Mouse (Mus musculus): ENCODE data around the gene Nop16. TPM values are rescaled to one million over a fixed set of nuclear protein-coding genes. Genes with fewer than 3 reads are reported as not detected.

Gene Nop16
- total and polyA plus RNA-seq, 3 experiments, result 65.1 to 76.0 (median 65.7) TPM

GRCm38 (mm10) chr13:54603501-54603900, 13.6 kb upstream of the Nop16 start:
- Histone ChIP-seq H3K27me3 (ENCODE audit: insufficient read depth, low read length) (no peaks in the 10 kb centered on the region), H3K9me3 (replicated peaks) (no peaks in the 10 kb centered on the region), H3K4me3 (ENCODE audit: low read depth, low read length) (no peak overlapping the region), H3K36me3 (replicated peaks) (peaks cover 74% of the 10 kb centered on the region), H3K4me1 (ENCODE audit: insufficient read depth, low read depth, low read length) (peaks cover 5% of the 10 kb centered on the region; the same call in 1 of the 2 replicates)
- TF ChIP-seq GATA1 (IDR thresholded peaks at IDR 0.05; ENCODE audit: borderline replicate concordance, low read length) (no peak), TAL1 (conservative IDR thresholded peaks at IDR 0.05; ENCODE audit: low read depth, low read length) (no peak), GATA2 (IDR thresholded peaks at IDR 0.05; ENCODE audit: borderline replicate concordance, low read depth, low read length) (no peak), POLR2AphosphoS5 (IDR thresholded peaks at IDR 0.05; ENCODE audit: insufficient replicate concordance, low read depth, low read length) (no peak), CTCF (IDR thresholded peaks at IDR 0.05; ENCODE audit: low read depth, low read length) (no peak)
- ATAC-seq (ENCODE audit: extremely low read depth, insufficient number of reproducible peaks, low FRiP score, poor library complexity, severe bottlenecking), result no peak
- DNase-seq (ENCODE audit: low spot score), result no peak

DNA sequence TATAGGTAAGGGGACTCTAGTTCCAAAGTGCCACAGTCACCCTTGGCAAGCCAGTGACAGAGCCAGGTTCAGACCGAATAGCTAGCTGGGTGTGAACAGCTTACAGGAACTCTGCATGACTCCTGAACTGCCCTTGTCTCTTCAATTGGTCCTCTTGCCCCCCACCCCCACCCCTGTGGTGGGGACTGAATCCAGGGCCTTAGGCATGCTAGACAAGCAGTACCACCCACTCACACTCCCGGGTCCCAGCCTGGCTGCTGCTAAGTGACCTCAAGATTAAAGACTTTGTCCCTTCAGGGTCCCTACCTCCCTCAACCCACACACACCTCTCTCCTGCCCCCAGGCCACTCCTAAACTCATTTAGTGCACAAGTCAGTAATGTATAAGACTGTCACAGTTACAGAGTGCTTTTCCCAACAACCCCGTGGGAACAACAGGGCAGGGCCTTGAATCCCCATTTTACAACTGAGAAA, 12.8 kb upstream of the Nop16 start:
- H3K4me1 ChIP-seq (ENCODE audit: insufficient read depth, low read depth, low read length), result peaks cover 5% of the 10 kb centered on the region; the same call in 1 of the 2 replicates
- H3K4me3 ChIP-seq (ENCODE audit: low read depth, low read length), result no peak overlapping the region
- no peak for ATAC-seq (ENCODE audit: extremely low read depth, insufficient number of reproducible peaks, low FRiP score, poor library complexity, severe bottlenecking)
- no peaks in the 10 kb centered on the region for H3K9me3 ChIP-seq (replicated peaks)
- DNase-seq (ENCODE audit: low spot score), result no peak
- no peaks in the 10 kb centered on the region for H3K27me3 ChIP-seq (ENCODE audit: insufficient read depth, low read length)
- peaks cover 80% of the 10 kb centered on the region for H3K36me3 ChIP-seq (replicated peaks)
- no peak for TF ChIP-seq TAL1 (conservative IDR thresholded peaks at IDR 0.05; ENCODE audit: low read depth, low read length)
- no peak for TF ChIP-seq POLR2AphosphoS5 (IDR thresholded peaks at IDR 0.05; ENCODE audit: insufficient replicate concordance, low read depth, low read length)
- TF ChIP-seq CTCF (IDR thresholded peaks at IDR 0.05; ENCODE audit: low read depth, low read length), result no peak
- TF ChIP-seq GATA1 (IDR thresholded peaks at IDR 0.05; ENCODE audit: borderline replicate concordance, low read length), result no peak
- TF ChIP-seq GATA2 (IDR thresholded peaks at IDR 0.05; ENCODE audit: borderline replicate concordance, low read depth, low read length), result no peak

DNA sequence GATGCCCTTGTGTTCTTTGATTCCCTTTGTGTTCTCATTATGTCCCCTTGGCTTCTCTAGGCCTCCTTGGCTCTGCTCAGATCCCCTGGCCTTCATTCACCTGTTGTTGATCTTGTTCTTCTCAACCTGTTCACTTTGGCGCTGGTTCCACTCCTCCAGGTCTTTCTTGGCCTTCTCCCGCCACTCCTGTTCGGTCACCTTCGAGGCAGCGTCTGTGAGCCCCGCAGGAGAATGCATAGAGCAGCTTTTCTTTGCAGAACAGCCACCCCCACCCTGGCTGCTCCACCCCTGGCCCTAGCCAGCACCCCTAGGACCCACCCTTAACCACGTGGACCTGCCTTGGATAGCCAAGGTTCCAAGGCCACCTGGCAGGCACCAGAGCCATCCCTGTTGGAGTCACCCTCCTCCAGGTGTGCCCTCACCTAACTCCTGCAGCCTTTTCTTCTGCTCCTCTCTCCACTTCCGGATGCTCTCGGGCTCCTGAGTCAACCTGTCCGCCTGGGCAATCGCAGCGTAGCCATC, 8.8 kb upstream of the Nop16 start:
- Histone ChIP-seq H3K4me3 (ENCODE audit: low read depth, low read length) (no peak overlapping the region), H3K27me3 (ENCODE audit: insufficient read depth, low read length) (no peaks in the 10 kb centered on the region), H3K9me3 (replicated peaks) (no peaks in the 10 kb centered on the region), H3K4me1 (ENCODE audit: insufficient read depth, low read depth, low read length) (peaks cover 13% of the 10 kb centered on the region; the same call in 1 of the 2 replicates), H3K36me3 (replicated peaks) (peaks cover 85% of the 10 kb centered on the region)
- TF ChIP-seq POLR2AphosphoS5 (IDR thresholded peaks at IDR 0.05; ENCODE audit: insufficient replicate concordance, low read depth, low read length), result no peak
- no peak for TF ChIP-seq GATA2 (IDR thresholded peaks at IDR 0.05; ENCODE audit: borderline replicate concordance, low read depth, low read length)
- TF ChIP-seq GATA1 (IDR thresholded peaks at IDR 0.05; ENCODE audit: borderline replicate concordance, low read length), result no peak
- no peak for TF ChIP-seq CTCF (IDR thresholded peaks at IDR 0.05; ENCODE audit: low read depth, low read length)
- no peak for TF ChIP-seq TAL1 (conservative IDR thresholded peaks at IDR 0.05; ENCODE audit: low read depth, low read length)
- DNase-seq (ENCODE audit: low spot score) (no peak), ATAC-seq (ENCODE audit: extremely low read depth, insufficient number of reproducible peaks, low FRiP score, poor library complexity, severe bottlenecking) (no peak)

DNA sequence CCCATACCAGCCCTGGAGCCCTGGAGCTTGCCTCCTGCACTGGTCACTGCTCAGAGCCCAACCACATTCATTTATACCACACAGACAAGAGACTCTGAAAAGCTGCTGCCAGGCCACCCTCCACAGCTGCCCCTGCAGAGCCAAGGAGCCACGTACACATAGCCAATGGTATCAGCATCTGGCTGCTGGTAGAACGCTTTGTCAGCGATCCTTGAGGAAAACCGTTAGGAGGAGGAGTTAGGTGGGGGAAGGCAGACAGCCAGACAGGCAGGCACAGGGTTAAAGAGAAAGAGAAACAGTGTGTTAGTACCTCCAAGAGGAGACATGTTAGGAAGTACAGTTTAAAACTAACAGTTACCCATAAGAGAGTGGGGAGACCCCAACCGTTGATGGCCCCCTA, 7.0 kb upstream of the Nop16 start:
- peaks cover 20% of the 10 kb centered on the region for H3K4me1 ChIP-seq (ENCODE audit: insufficient read depth, low read depth, low read length)
- ATAC-seq (ENCODE audit: extremely low read depth, insufficient number of reproducible peaks, low FRiP score, poor library complexity, severe bottlenecking) (no peak), DNase-seq (ENCODE audit: low spot score) (no peak)
- no peaks in the 10 kb centered on the region for H3K9me3 ChIP-seq (replicated peaks)
- H3K4me3 ChIP-seq (ENCODE audit: low read depth, low read length), result no peak overlapping the region
- no peak for TF ChIP-seq GATA1 (IDR thresholded peaks at IDR 0.05; ENCODE audit: borderline replicate concordance, low read length)
- no peak for TF ChIP-seq TAL1 (conservative IDR thresholded peaks at IDR 0.05; ENCODE audit: low read depth, low read length)
- no peak for TF ChIP-seq GATA2 (IDR thresholded peaks at IDR 0.05; ENCODE audit: borderline replicate concordance, low read depth, low read length)
- no peak for TF ChIP-seq CTCF (IDR thresholded peaks at IDR 0.05; ENCODE audit: low read depth, low read length)
- no peak for TF ChIP-seq POLR2AphosphoS5 (IDR thresholded peaks at IDR 0.05; ENCODE audit: insufficient replicate concordance, low read depth, low read length)
- no peaks in the 10 kb centered on the region for H3K27me3 ChIP-seq (ENCODE audit: insufficient read depth, low read length)
- peaks cover 86% of the 10 kb centered on the region for H3K36me3 ChIP-seq (replicated peaks)

- no peaks in the 10 kb centered on the region for H3K27me3 ChIP-seq (ENCODE audit: insufficient read depth, low read length)
- H3K36me3 ChIP-seq (replicated peaks), result peaks cover 86% of the 10 kb centered on the region
- H3K4me3 ChIP-seq (ENCODE audit: low read depth, low read length), result no peak overlapping the region
- no peak for TF ChIP-seq GATA1 (IDR thresholded peaks at IDR 0.05; ENCODE audit: borderline replicate concordance, low read length)
- no peak for TF ChIP-seq CTCF (IDR thresholded peaks at IDR 0.05; ENCODE audit: low read depth, low read length)
- peaks cover 26% of the 10 kb centered on the region for H3K4me1 ChIP-seq (ENCODE audit: insufficient read depth, low read depth, low read length)
- DNase-seq (ENCODE audit: low spot score) (no peak), ATAC-seq (ENCODE audit: extremely low read depth, insufficient number of reproducible peaks, low FRiP score, poor library complexity, severe bottlenecking) (no peak)
- H3K9me3 ChIP-seq (replicated peaks), result no peaks in the 10 kb centered on the region
These were observed 6.3 kb upstream of the Nop16 start for GRCm38 (mm10) chr13:54596107-54596690.

- Histone ChIP-seq H3K9me3 (replicated peaks) (no peaks in the 10 kb centered on the region), H3K4me3 (ENCODE audit: low read depth, low read length) (no peak overlapping the region), H3K36me3 (replicated peaks) (peaks cover 70% of the 10 kb centered on the region), H3K27me3 (ENCODE audit: insufficient read depth, low read length) (no peaks in the 10 kb centered on the region), H3K4me1 (ENCODE audit: insufficient read depth, low read depth, low read length) (peaks cover 37% of the 10 kb centered on the region)
- no peak for DNase-seq (ENCODE audit: low spot score)
- TF ChIP-seq POLR2AphosphoS5 (IDR thresholded peaks at IDR 0.05; ENCODE audit: insufficient replicate concordance, low read depth, low read length), result no peak
- no peak for ATAC-seq (ENCODE audit: extremely low read depth, insufficient number of reproducible peaks, low FRiP score, poor library complexity, severe bottlenecking)
These were observed 3.7 kb upstream of the Nop16 start for GRCm38 (mm10) chr13:54593617-54594016.

Measured in G1E (cell line).